Mouse (Mus musculus) limb, embryonic 13.5 days (tissue): ENCODE data around the gene Rtn4ip1. TPM values are rescaled to one million over a fixed set of nuclear protein-coding genes. Genes with fewer than 3 reads are reported as not detected.

Experiments
- ATAC-seq: fragments of 200-750 bp; cut with Nextera tagmentation; 2 replicates; pipeline ENCODE4 v1.8.0; 2017; ENCODE audit warnings: low read depth, moderate number of reproducible peaks, moderate TSS enrichment; ENCODE audit not compliant: low FRiP score
- H3K27ac ChIP-seq: fragments of 300-500 bp; sonication (generic); 2 replicates; pipeline ENCODE4 v1.5.1; 2015; ENCODE audit warnings: inconsistent platforms, mild to moderate bottlenecking, moderate library complexity
- H3K27me3 ChIP-seq: fragments of 300-500 bp; sonication (generic); 2 replicates; pipeline ENCODE4 v1.6.1; 2015; ENCODE audit warnings: mild to moderate bottlenecking, inconsistent platforms
- H3K36me3 ChIP-seq: fragments of 300-500 bp; sonication (generic); 2 replicates; pipeline ENCODE4 v1.6.1; 2015; ENCODE audit warnings: inconsistent platforms, mild to moderate bottlenecking, moderate library complexity
- H3K4me1 ChIP-seq: fragments of 300-500 bp; sonication (generic); 2 replicates; pipeline ENCODE4 v1.6.1; 2015; ENCODE audit warnings: inconsistent platforms
- H3K4me2 ChIP-seq: fragments of 300-500 bp; sonication (generic); replicated peaks from 2 replicates; pipeline ENCODE4 v1.6.1; 2015; ENCODE audit warnings: inconsistent platforms, mild to moderate bottlenecking, moderate library complexity
- H3K4me3 ChIP-seq: fragments of 300-500 bp; sonication (generic); 2 replicates; pipeline ENCODE4 v1.5.1; 2015; ENCODE audit warnings: moderate library complexity, mild to moderate bottlenecking, inconsistent platforms
- H3K9ac ChIP-seq: fragments of 300-500 bp; sonication (generic); 2 replicates; pipeline ENCODE4 v1.6.1; 2015; ENCODE audit warnings: mild to moderate bottlenecking, inconsistent platforms
- H3K9me3 ChIP-seq: fragments of 300-500 bp; sonication (generic); 2 replicates; pipeline ENCODE4 v1.6.1; 2016; ENCODE audit warnings: inconsistent platforms
- WGBS: fragments of 180-500 bp; shearing (Covaris S2); methylation state at CpG from one replicate; pipeline ENCODE4 v1.1.7; 2015; 5-methylcytosine and 5-hydroxymethylcytosine counted together
- polyA plus RNA-seq: library from polyadenylated mRNA; unstranded; fragments of >200 nt; fragmentation: Nextera tagmentation; extraction: Ambion mirVana; gene quantifications from 2 replicates; pipeline ENCODE4 v1.2.1, GENCODE M21; 2015

Gene Rtn4ip1
- polyA plus RNA-seq, 1 experiment from 2014 or later, result 14.9 TPM

DNA sequence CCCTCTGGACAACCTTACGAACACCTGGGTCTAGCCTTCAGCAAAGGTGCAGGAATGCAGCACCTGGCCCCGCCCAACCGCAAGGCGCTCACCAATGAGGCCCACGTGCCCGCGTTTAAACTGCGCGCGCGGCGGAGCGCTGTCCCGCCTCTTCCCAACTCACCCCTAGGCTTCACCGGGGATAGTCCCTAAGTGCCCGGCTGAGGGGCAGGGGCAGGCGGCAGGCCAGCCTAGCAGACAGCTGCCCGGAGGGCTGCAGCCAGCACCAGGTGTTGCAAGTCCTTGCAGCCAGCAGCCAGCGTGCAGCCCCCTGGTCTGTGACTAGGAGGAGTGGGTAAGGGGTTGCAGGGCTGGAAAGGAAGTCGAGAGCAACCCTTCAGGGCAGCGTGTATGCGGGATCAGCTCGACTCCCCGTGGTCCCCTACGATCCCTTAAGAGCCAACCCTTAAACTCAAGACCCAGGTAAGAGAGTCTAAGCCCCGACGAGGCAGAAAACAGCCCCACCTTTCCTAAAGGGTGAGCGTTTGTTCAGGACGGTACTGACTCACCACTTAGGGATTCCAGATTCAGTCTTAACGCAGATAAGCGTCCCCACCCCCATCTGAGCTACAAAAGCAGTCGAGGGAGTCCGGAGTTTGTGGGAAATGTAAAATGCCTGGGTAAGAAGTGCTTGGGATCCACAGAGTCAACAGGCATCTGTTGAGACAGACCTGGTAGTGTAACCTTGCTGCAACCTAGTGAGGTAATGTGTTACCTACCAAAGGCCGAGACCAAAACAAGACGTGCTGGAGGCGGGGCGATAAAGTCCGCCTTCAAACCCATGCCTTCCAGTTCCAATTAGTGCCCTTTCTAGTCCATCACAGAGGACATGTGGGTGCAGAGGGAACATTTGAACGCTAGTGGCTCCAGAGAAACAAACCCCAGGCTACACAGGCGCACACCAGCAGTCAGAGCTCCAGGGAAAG is 104.4 kb downstream of the Rtn4ip1 start:
- peak; percentile 57 for ATAC-seq
- no peaks in the 10 kb centered on the region for H3K9me3 ChIP-seq
- H3K4me3 ChIP-seq, result peak overlapping the region; percentile 42
- H3K9ac ChIP-seq, result peak overlapping the region; percentile 57; the same call in 1 of the 2 replicates
- no peak overlapping the region for H3K27ac ChIP-seq
- peaks cover 36% of the 10 kb centered on the region for H3K4me1 ChIP-seq
- H3K4me2 ChIP-seq, result peak overlapping the region; percentile 80
- H3K27me3 ChIP-seq, result peaks cover 62% of the 10 kb centered on the region
- H3K36me3 ChIP-seq, result no peaks in the 10 kb centered on the region
- WGBS, result 1% methylated on average over 40 of the region's 40 CpGs

Other genes starting within 250 kb of the Rtn4ip1 start
- gene Qrsl1, start 62 bp upstream of the Rtn4ip1 start, polyA plus RNA-seq, result 21.8 and 25.2 TPM in 2 replicates
- 1.0 TPM in 2 replicates for gene Crybg1, start 247.0 kb downstream of the Rtn4ip1 start, polyA plus RNA-seq